Mouse (Mus musculus): ENCODE data around the gene Hist1h2ah. TPM values are rescaled to one million over a fixed set of nuclear protein-coding genes. Genes with fewer than 3 reads are reported as not detected.
A peak's percentile ranks its signal among the peaks of the same experiment; 100 is the strongest.
"Not testable (repeated sequence)": the region's sequence is repeated elsewhere in the genome, so short reads cannot be mapped to it uniquely, and the experiment has no call there.

Hist1h2ah gene
- polyA plus RNA-seq, 1 experiment = 0.95 TPM

DNA sequence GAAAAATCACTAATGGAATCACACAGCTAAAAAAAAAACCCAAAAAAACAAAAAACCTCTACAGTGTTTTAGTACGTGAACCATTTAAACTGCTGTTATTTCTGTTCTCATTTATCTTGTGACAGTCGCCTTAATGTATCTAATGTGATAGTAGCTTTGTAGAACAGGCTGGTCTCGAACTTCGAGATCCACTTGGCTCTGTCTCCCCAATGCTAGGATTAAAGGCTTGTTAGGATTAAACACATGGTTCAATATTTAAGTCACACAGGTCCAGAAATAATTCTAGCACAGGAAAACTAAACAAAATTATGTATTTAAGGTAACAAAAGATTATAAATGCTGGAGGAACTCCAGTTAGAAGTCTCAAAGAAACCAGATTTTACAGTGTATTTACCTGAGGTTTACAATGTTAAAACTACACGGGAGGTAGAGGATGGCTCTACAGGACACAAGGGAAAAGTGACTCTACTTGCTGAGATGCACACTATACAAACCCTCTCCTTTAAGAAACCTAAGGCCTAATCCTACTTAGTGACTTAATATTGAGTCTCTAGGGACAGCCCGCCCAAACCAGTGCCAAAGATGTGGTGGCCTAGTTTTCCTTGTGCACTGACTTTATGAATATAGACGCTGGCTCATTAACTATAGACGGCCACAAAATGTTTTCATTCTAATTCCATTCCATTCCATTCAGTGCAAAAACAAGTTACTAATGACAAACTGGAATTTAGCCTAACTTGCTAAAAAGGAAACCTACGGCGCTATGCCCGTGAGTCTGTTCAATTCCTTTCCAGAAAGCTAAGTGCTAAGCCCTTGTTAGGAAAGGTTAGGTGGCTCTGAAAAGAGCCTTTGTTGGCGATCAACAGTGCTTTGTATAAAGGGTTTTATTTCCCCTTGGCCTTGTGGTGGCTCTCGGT, 6.5 kb upstream of the Hist1h2ah start:
- Histone ChIP-seq H3K4me3 (ENCODE audit: insufficient read depth, low read depth, low read length) (peak overlapping the region; percentile 28), H3K27me3 (replicated peaks; ENCODE audit: control insufficient read depth, insufficient read depth, low read length) (no peaks in the 10 kb centered on the region), H3K36me3 (ENCODE audit: control insufficient read depth, insufficient read depth, low read length) (no peaks in the 10 kb centered on the region), H3K4me1 (ENCODE audit: control insufficient read depth, insufficient read depth, low read length) (peaks cover 10% of the 10 kb centered on the region; the same call in 1 of the 2 replicates), H3K27ac (ENCODE audit: insufficient read depth, low read depth, low read length) (peak overlapping the region; percentile 16; the same call in 1 of the 2 replicates)
- TF ChIP-seq POLR2A (IDR thresholded peaks at IDR 0.05; ENCODE audit: low read depth, low read length) (no peak), CTCF (conservative IDR thresholded peaks at IDR 0.05; ENCODE audit: insufficient read depth, insufficient read length, low read depth, low read length) (no peak)
- 8% methylated on average over 13 of the region's 13 CpGs for WGBS
- DNase-seq = no peak

DNA sequence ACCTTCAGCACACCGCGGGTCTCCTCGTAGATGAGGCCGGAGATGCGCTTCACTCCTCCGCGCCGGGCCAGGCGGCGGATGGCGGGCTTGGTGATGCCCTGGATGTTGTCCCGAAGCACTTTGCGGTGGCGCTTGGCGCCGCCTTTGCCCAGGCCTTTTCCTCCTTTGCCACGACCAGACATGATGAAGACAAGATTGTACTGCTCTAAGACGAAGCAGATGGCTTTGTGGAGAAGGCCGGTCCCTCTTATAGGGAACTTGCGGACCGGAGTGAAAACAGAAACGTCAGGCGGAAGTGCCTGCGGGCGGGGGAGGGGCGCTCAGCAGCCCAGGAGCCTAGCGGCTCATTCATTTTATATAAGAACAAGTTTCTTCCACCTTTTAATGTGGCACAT, 5.8 kb upstream of the Hist1h2ah start, which contains the start of gene Hist1h4i:
Hist1h4i (minus strand) TSS at position 221 of the 395 bp plus-strand sequence.
- Histone ChIP-seq H3K4me1 (ENCODE audit: control insufficient read depth, insufficient read depth, low read length) (peaks cover 13% of the 10 kb centered on the region; the same call in 1 of the 2 replicates), H3K4me3 (ENCODE audit: insufficient read depth, low read depth, low read length) (peak within 1 kb of the TSS; percentile 59)
- H3K27me3 ChIP-seq (replicated peaks; ENCODE audit: control insufficient read depth, insufficient read depth, low read length); H3K36me3 ChIP-seq (ENCODE audit: control insufficient read depth, insufficient read depth, low read length); H3K27ac ChIP-seq (ENCODE audit: insufficient read depth, low read depth, low read length): not testable (repeated sequence)
- TF ChIP-seq POLR2A (IDR thresholded peaks at IDR 0.05; ENCODE audit: low read depth, low read length) = peak; percentile 78
- DNase-seq = peak; percentile 95
- 1% methylated on average over 27 of the region's 27 CpGs for WGBS

DNA sequence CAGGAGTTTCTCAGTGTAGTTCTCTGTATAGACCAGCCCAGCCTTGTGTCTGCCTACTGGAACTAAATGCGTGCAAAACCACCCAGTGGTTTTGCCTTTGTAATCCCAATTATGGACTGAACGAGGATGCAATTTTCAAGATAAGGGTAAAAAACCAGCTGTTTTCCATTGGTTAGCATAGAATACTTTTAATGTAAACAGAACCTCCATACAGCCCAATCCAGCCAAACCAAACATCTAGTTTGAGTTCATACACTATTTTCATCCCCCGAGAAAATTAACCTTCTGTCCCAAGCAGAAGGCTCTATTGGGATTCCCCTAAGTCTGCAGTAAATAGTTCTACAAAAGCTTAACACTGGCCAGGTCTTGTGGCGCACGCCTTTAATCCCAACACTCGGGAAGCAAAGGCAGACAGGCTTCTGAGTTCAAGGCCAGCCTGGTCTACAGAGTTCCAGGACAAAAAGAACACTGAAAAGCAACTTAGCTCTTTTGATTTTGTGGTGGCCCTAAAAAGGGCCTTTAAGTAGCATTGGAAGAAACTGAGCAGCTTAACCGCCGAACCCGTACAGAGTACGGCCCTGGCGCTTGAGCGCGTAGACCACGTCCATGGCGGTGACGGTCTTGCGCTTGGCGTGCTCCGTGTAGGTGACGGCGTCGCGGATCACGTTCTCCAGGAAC, 5.2 kb upstream of the Hist1h2ah start:
- DNase-seq = no peak
- WGBS = 7% methylated on average over 21 of the region's 24 CpGs
- TF ChIP-seq POLR2A (IDR thresholded peaks at IDR 0.05; ENCODE audit: low read depth, low read length) = no peak
- no peak for TF ChIP-seq CTCF (conservative IDR thresholded peaks at IDR 0.05; ENCODE audit: insufficient read depth, insufficient read length, low read depth, low read length)
- peak overlapping the region; percentile 59 for H3K4me3 ChIP-seq (ENCODE audit: insufficient read depth, low read depth, low read length)
- no peaks in the 10 kb centered on the region for H3K36me3 ChIP-seq (ENCODE audit: control insufficient read depth, insufficient read depth, low read length)
- peaks cover 13% of the 10 kb centered on the region; the same call in 1 of the 2 replicates for H3K4me1 ChIP-seq (ENCODE audit: control insufficient read depth, insufficient read depth, low read length)
- no peaks in the 10 kb centered on the region for H3K27me3 ChIP-seq (replicated peaks; ENCODE audit: control insufficient read depth, insufficient read depth, low read length)
- H3K27ac ChIP-seq (ENCODE audit: insufficient read depth, low read depth, low read length) = no peak overlapping the region

DNA sequence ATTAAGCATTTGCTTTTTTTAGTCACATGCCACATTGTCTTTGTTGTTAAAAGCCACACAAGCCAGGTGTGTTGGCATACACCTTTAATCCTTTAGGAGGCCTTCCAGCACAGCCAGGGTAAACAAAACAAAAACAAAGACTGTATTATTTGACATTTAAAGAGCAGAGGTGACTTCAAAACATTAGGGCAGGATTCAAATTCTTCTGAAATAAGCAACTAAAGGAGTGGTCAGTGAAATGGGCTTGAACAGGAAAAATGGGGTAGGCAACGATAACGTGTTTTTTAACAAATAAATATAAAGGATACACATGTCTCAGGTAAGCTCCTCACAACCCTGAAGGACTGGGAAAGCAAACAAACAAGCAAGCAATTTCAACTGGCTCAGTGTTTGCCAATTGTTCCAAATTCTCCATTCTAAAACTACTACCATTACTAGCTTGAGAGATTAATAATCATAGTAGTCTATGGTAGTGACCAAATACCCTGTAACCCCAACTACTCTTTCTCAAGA, 4.6 kb upstream of the Hist1h2ah start:
- no peak overlapping the region for H3K27ac ChIP-seq (ENCODE audit: insufficient read depth, low read depth, low read length)
- DNase-seq = no peak
- H3K27me3 ChIP-seq (replicated peaks; ENCODE audit: control insufficient read depth, insufficient read depth, low read length) = no peaks in the 10 kb centered on the region
- TF ChIP-seq CTCF (conservative IDR thresholded peaks at IDR 0.05; ENCODE audit: insufficient read depth, insufficient read length, low read depth, low read length) (no peak), POLR2A (IDR thresholded peaks at IDR 0.05; ENCODE audit: low read depth, low read length) (no peak)
- 23% methylated on average over 2 of the region's 2 CpGs for WGBS
- H3K36me3 ChIP-seq (ENCODE audit: control insufficient read depth, insufficient read depth, low read length) = no peaks in the 10 kb centered on the region
- H3K4me1 ChIP-seq (ENCODE audit: control insufficient read depth, insufficient read depth, low read length) = peaks cover 13% of the 10 kb centered on the region; the same call in 1 of the 2 replicates
- H3K4me3 ChIP-seq (ENCODE audit: insufficient read depth, low read depth, low read length) = no peak overlapping the region

DNA sequence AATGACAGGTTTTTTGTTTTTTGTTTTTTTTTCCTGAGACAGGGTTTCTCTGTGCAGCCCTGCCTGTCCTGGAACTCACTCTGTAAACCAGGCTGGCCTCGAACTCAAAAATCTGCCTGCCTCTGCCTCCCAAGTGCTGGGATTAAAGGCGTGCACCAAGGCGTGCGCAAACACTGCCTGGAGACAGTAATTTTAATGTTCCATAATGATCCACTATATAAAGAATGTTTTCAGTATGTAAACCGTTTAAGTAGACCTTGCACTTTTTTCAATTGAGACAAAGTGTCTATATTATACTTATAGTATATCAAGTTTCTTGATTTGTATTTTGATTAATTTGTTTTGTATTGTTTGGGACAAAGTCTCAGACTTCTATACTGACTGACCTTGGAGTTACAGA, 4.0 kb upstream of the Hist1h2ah start:
- DNase-seq = no peak
- TF ChIP-seq CTCF (conservative IDR thresholded peaks at IDR 0.05; ENCODE audit: insufficient read depth, insufficient read length, low read depth, low read length) (no peak), POLR2A (IDR thresholded peaks at IDR 0.05; ENCODE audit: low read depth, low read length) (no peak)
- Histone ChIP-seq H3K27me3 (replicated peaks; ENCODE audit: control insufficient read depth, insufficient read depth, low read length) (no peaks in the 10 kb centered on the region), H3K4me3 (ENCODE audit: insufficient read depth, low read depth, low read length) (no peak overlapping the region), H3K4me1 (ENCODE audit: control insufficient read depth, insufficient read depth, low read length) (peaks cover 13% of the 10 kb centered on the region; the same call in 1 of the 2 replicates), H3K36me3 (ENCODE audit: control insufficient read depth, insufficient read depth, low read length) (no peaks in the 10 kb centered on the region), H3K27ac (ENCODE audit: insufficient read depth, low read depth, low read length) (no peak overlapping the region)
- 81% methylated on average over 5 of the region's 5 CpGs for WGBS

DNA sequence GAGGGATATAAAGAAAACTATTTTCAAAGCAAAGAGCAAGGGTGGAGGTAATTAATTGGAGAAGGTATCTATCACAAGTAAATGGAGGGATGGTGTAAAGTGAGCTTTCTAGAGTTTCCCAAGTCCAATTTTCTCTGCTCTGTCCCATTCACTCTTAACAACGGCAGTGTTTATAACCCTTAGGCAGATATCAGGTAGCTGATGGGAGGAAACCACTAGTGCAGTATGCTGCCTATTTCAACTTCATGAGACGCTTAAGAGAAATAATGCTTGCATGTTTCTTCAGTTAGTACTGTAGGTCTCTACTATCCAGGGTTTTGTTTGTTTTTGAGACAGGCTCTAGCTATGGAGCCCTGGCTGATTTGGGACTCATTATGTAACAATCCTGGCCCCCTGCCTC, 2.0 kb upstream of the Hist1h2ah start:
- no peak overlapping the region for H3K4me3 ChIP-seq (ENCODE audit: insufficient read depth, low read depth, low read length)
- no peaks in the 10 kb centered on the region for H3K36me3 ChIP-seq (ENCODE audit: control insufficient read depth, insufficient read depth, low read length)
- WGBS = 69% methylated on average over 2 of the region's 2 CpGs
- H3K27me3 ChIP-seq (replicated peaks; ENCODE audit: control insufficient read depth, insufficient read depth, low read length) = no peaks in the 10 kb centered on the region
- TF ChIP-seq POLR2A (IDR thresholded peaks at IDR 0.05; ENCODE audit: low read depth, low read length) (no peak), CTCF (conservative IDR thresholded peaks at IDR 0.05; ENCODE audit: insufficient read depth, insufficient read length, low read depth, low read length) (no peak)
- no peak overlapping the region for H3K27ac ChIP-seq (ENCODE audit: insufficient read depth, low read depth, low read length)
- peaks cover 12% of the 10 kb centered on the region; the same call in 1 of the 2 replicates for H3K4me1 ChIP-seq (ENCODE audit: control insufficient read depth, insufficient read depth, low read length)
- no peak for DNase-seq

DNA sequence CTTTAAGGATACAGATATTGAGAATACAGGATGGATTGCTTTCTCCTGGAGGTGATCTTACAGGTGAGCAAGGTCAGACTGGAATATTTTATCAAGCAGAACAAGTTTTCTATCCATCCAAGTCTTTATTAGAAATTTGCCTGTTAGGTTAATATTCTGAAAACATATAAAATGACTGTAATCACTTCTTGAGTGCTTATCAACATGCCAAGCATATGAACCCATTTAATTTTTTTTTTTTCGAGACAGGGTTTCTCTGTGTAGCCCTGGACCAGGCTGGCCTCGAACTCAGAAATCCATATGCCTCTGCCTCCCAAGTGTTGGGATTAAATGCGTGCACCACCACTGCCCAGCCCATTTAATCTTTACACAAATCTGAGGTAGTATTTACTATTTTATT, 1.6 kb upstream of the Hist1h2ah start:
- no peaks in the 10 kb centered on the region for H3K36me3 ChIP-seq (ENCODE audit: control insufficient read depth, insufficient read depth, low read length)
- peaks cover 8% of the 10 kb centered on the region; the same call in 1 of the 2 replicates for H3K4me1 ChIP-seq (ENCODE audit: control insufficient read depth, insufficient read depth, low read length)
- H3K27ac ChIP-seq (ENCODE audit: insufficient read depth, low read depth, low read length) = no peak overlapping the region
- WGBS = 72% methylated on average over 3 of the region's 3 CpGs
- no peak overlapping the region for H3K4me3 ChIP-seq (ENCODE audit: insufficient read depth, low read depth, low read length)
- TF ChIP-seq POLR2A (IDR thresholded peaks at IDR 0.05; ENCODE audit: low read depth, low read length) = no peak
- no peak for TF ChIP-seq CTCF (conservative IDR thresholded peaks at IDR 0.05; ENCODE audit: insufficient read depth, insufficient read length, low read depth, low read length)
- H3K27me3 ChIP-seq (replicated peaks; ENCODE audit: control insufficient read depth, insufficient read depth, low read length) = no peaks in the 10 kb centered on the region
- no peak for DNase-seq

Measured in kidney, adult 2 months (tissue).